Mouse (Mus musculus): ENCODE results near the gene Pltp.

DNA sequence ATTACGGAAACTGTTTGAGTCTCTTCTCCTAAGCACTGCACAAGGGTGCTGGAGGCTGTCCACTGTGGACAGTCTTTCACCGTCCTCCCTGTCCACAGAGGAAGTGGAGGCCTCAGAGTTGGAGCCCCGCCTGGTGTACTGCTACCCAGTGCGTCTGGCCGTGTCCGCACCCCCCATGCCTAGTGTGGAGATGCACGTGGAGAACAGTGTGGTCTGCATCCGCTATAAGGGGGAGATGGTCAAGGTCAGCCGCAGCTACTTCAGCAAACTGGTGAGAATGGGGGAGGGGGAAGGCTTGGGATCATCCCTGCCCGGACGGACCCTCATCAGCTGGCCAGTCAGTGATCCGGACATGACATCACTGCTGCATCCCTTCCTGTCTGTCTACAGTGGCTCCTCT, 31.5 kb upstream of the Pltp start:
- no peak for TF ChIP-seq CTCF (IDR thresholded peaks at IDR 0.05; ENCODE audit: low read depth, low read length)
- TF ChIP-seq POLR2A (IDR thresholded peaks at IDR 0.05; ENCODE audit: insufficient read depth, low read length), result no peak

Measured in ES-Bruce4 (cell line).